Mouse (Mus musculus): ENCODE measurements around the gene Git1.

- no peak for TF ChIP-seq CTCF (IDR thresholded peaks at IDR 0.05; ENCODE audit: low read depth)
- no peak for TF ChIP-seq EP300 (IDR thresholded peaks at IDR 0.05; ENCODE audit: low read depth)
Observed at GRCm38 (mm10) chr11:77504377-77504776, 11.0 kb downstream of the Git1 start.

Measured in liver, postnatal 0 days (tissue).